Mouse (Mus musculus) right cerebral cortex, postnatal 36 days (tissue): ENCODE measurements at regions not wholly inside any gene's neighbourhood (a gene's known extent, or its start where the extent isn't known, plus 50 kb on each side); places are given as distances from the start of the nearest gene placed in this dataset.

ENCODE experiments used
- DNase-seq, 2 experiments: peaks; one replicate each; pipeline ENCODE4 v3.0.0; 2022; ENCODE audit warnings: low spot score in 2 of 2, mixed read lengths in 1 of 2

GRCm38 (mm10) chr11:37650095-37650494, 414.3 kb upstream of the Tenm2 start:
- no peak for DNase-seq

DNA sequence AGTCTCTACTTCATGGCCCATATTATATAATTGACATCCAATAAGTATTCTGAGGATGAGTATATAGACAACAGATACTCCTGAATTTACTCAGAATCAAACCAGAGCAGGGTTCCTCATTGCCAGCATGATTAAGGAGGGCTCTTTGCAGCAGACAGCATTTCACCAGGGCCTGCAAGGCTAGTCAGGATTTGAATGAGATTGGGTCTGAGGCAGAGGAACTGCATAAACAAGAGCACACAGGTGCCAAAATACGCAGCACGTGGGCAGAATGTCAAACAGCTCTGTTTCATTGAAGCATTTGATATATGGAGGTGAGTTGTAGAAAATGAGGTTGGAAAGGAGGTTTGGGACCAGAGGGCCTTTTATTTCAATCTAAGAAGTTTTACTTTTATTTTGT, 387.5 kb upstream of the Tenm2 start:
- no peak for DNase-seq

- no peak for DNase-seq
These were observed 364.8 kb upstream of the Tenm2 start for GRCm38 (mm10) chr11:37600533-37600932.

- no peak for DNase-seq
These were observed 346.5 kb upstream of the Tenm2 start for GRCm38 (mm10) chr11:37582236-37582635.

- no peak for DNase-seq
These were observed 297.9 kb upstream of the Tenm2 start for GRCm38 (mm10) chr11:37533624-37534023.

- no peak for DNase-seq
These were observed 296.7 kb upstream of the Tenm2 start for GRCm38 (mm10) chr11:37532476-37532875.

DNA sequence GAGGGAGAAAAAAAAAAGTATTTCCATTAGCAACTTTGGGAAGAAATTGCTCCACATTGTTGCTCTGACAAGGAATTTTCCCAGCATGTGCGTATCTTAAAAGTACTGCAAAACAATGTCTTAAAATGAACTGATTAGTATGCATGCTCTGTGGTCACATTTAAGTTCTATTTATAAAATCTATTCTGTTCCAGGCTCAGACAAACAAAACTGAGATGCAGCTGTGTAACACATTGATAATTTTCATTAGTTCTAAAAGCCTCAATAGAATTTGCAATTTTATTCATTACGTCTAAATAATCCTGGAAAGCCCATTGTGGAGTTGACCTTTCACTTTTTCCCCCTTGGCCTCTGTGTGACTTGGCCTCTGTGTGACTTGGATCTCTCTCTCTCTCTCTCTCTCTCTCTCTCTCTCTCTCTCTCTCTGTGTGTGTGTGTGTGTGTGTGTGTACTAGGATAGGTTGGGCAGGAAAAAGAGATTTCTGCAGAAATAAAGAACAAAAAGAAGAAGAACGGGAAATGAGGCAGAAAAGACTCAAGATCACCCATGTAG, 262.8 kb upstream of the Tenm2 start:
- DNase-seq: no peak

DNA sequence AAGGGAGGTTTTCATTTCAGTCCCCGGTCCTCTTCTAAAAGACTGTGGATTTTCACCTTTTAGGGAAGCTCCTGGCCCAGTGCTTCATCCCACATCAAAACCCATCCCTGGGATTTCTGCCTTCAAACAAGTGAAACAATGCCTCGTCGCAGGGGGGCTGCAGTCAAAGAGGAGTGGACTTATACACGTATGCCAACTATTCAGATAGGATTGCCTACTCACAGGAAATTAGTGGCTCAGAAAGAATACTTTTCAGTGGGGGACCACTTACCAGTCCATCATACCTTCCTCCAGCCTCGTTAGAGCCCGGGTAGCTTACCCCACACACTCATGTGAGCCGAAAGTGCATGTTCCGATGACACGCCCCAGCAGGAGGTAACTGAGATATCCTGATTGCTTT, 262.1 kb upstream of the Tenm2 start:
- no peak for DNase-seq

DNA sequence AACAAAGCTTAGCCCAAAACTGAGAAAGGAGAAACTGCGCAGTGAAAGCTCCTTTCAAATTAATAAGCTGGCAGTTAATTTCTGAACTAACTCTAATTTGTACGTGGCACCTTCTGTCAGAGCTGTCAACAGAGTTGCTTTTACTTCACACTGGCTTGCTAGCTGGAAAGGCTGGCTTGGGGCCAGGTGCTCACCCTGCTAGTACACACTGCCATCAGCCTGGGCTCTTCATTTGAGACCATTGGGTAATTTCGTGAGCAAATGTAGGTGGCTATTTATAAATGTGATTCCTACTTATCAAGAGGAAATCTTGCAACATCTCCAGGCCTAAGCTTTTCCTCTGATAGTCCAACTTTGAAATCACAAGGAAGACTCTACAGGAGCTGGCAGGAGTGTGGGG, 244.5 kb upstream of the Tenm2 start:
- no peak for DNase-seq

- peak in 1 of 2 experiments; percentile 30 for DNase-seq
These were observed 243.3 kb upstream of the Tenm2 start for GRCm38 (mm10) chr11:37478970-37479482.

DNA sequence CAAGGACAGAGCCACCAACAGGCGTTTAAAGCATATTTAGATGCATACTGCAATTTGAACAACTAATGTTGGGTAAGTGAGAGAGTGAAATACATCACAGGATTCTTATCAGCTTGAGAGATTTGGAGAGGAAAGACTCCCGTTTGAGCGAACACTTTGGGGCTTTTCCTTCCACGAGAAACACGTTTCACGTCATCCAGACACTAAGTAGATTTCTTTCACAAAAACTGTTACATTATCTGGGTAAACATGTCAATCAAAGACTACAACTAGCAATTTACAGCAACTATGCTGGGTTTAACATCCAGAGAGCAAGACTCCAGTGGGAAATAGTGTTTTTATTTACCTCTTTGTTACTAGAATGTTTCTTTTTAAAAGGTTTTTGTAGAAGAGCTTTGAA, 238.3 kb upstream of the Tenm2 start:
- no peak for DNase-seq

DNA sequence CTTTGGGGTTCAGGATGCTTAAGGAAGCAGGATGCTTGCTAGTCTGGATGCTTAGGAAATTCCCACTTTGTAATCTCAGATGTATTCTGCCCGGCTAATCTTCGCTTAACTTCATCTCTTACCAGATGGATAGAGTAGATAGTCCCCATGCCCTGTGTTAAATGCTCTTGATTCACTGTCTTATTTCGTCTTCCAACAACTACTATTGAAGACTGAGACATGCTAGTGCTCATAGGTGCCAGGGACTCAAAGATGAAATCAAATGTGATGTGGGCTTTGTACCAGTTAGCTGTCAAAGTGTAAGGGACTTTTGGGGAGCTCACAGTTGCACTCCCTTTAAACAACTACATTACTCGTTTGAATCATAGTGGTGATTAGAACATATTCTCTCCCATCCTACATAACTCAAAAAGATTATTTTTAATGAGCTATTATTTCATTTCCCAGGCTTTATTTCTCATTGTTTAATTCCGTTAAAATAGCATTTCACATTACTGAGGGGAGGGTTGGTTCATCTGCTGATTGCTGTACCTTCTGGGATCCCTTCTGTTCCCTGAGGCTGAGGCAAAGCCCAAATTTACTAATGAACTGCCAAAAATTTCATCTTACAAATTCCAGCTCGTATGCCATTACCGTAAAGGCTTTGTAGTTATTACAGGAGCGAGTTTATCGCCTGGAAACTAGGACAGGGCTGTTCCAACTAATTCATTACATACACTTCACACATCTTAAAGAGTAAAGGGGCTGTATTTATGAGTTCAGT, 228.1 kb upstream of the Tenm2 start:
- no peak for DNase-seq

- no peak for DNase-seq
These were observed 226.6 kb upstream of the Tenm2 start for GRCm38 (mm10) chr11:37462375-37462774.

GRCm38 (mm10) chr11:37447361-37447760, 211.6 kb upstream of the Tenm2 start:
- DNase-seq: no peak

- no peak for DNase-seq
These were observed 210.9 kb upstream of the Tenm2 start for GRCm38 (mm10) chr11:37446626-37447025.

- no peak for DNase-seq
These were observed 207.0 kb upstream of the Tenm2 start for GRCm38 (mm10) chr11:37442781-37443180.

GRCm38 (mm10) chr11:37434600-37434999, 198.8 kb upstream of the Tenm2 start:
- DNase-seq: peak; percentile 5 to 10

GRCm38 (mm10) chr11:37424312-37425169, 188.8 kb upstream of the Tenm2 start:
- DNase-seq: no peak

DNA sequence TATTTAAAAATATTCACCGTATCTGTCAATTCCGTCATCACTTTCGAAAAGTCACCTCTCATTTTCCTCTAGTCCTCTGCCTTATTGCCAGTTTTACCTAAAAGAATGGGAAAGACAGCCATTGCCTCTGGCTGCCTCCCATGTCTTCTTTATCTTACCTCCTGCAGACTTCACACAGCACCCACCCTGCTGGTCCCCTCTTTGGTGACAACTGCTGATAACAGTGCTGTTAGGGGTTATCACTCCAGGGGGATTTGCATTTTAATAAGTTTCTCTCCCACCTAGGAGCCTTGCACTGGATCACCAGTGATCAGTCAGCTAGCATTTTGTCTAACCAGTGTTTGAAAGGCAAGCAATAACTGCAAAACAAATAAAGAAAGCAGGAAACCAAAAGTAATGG, 177.1 kb upstream of the Tenm2 start:
- no peak for DNase-seq

DNA sequence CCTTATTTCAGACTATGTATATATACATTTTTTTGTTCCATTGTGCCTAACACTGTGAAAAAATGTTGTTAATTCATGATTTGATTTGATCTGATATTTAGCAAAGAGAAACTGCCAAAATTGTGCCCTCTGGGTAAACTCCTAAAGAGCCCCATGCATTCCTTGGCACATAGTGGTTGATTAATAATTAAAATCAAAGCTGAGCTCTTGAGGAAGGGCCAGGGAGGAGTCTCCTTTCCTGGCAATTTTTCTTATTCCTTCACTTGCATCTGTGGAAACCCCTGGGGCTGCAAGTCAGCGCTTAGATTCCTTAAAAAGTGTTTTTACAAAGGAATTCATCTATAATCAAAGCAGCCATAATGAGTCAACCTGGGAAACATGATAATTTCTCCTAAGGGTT, 132.2 kb upstream of the Tenm2 start:
- DNase-seq: no peak

GRCm38 (mm10) chr11:37364430-37364829, 128.7 kb upstream of the Tenm2 start:
- DNase-seq: peak; percentile 18 to 45

- no peak for DNase-seq
These were observed 119.3 kb upstream of the Tenm2 start for GRCm38 (mm10) chr11:37355074-37355473.
